Mouse (Mus musculus): ENCODE measurements around the gene Dock3.

The Dock3 gene

GRCm38 (mm10) chr9:107231539-107232139 lies at the start of gene Dock3:
Gene Dock3, minus strand, starts transcription at chr9:107231909.
- no peak for DNase-seq (ENCODE audit: low read depth, low spot score)

GRCm38 (mm10) chr9:107280322-107281027 lies 48.8 kb upstream of the Dock3 start:
- DNase-seq (ENCODE audit: low read depth, low spot score) = no peak

GRCm38 (mm10) chr9:107279378-107280321 lies 47.9 kb upstream of the Dock3 start:
- no peak for DNase-seq (ENCODE audit: low read depth, low spot score)

- DNase-seq (ENCODE audit: low read depth, low spot score) = no peak
These were observed 47.0 kb upstream of the Dock3 start for GRCm38 (mm10) chr9:107278527-107279377.

- no peak for DNase-seq (ENCODE audit: low read depth, low spot score)
These were observed 46.4 kb upstream of the Dock3 start for GRCm38 (mm10) chr9:107278126-107278525.

- DNase-seq (ENCODE audit: low read depth, low spot score) = no peak
These were observed 45.9 kb upstream of the Dock3 start for GRCm38 (mm10) chr9:107277603-107278002.

GRCm38 (mm10) chr9:107275710-107276109 lies 44.0 kb upstream of the Dock3 start:
- DNase-seq (ENCODE audit: low read depth, low spot score) = no peak

GRCm38 (mm10) chr9:107274751-107275150 lies 43.0 kb upstream of the Dock3 start:
- DNase-seq (ENCODE audit: low read depth, low spot score) = no peak

- no peak for DNase-seq (ENCODE audit: low read depth, low spot score)
These were observed 41.5 kb upstream of the Dock3 start for GRCm38 (mm10) chr9:107273184-107273583.

- no peak for DNase-seq (ENCODE audit: low read depth, low spot score)
These were observed 40.6 kb upstream of the Dock3 start for GRCm38 (mm10) chr9:107272284-107272683.

- DNase-seq (ENCODE audit: low read depth, low spot score) = no peak
These were observed 39.6 kb upstream of the Dock3 start for GRCm38 (mm10) chr9:107271177-107271938.

- no peak for DNase-seq (ENCODE audit: low read depth, low spot score)
These were observed 38.1 kb upstream of the Dock3 start for GRCm38 (mm10) chr9:107269772-107270171.

- no peak for DNase-seq (ENCODE audit: low read depth, low spot score)
These were observed 36.2 kb upstream of the Dock3 start for GRCm38 (mm10) chr9:107267721-107268402.

GRCm38 (mm10) chr9:107267028-107267427 lies 35.3 kb upstream of the Dock3 start:
- no peak for DNase-seq (ENCODE audit: low read depth, low spot score)

- no peak for DNase-seq (ENCODE audit: low read depth, low spot score)
These were observed 33.0 kb upstream of the Dock3 start for GRCm38 (mm10) chr9:107264731-107265130.

- DNase-seq (ENCODE audit: low read depth, low spot score) = no peak
These were observed 32.2 kb upstream of the Dock3 start for GRCm38 (mm10) chr9:107263912-107264311.

GRCm38 (mm10) chr9:107262375-107262774 lies 30.7 kb upstream of the Dock3 start:
- no peak for DNase-seq (ENCODE audit: low read depth, low spot score)

GRCm38 (mm10) chr9:107261792-107262191 lies 30.1 kb upstream of the Dock3 start:
- no peak for DNase-seq (ENCODE audit: low read depth, low spot score)

- no peak for DNase-seq (ENCODE audit: low read depth, low spot score)
These were observed 29.1 kb upstream of the Dock3 start for GRCm38 (mm10) chr9:107260836-107261235.

GRCm38 (mm10) chr9:107260429-107260828 lies 28.7 kb upstream of the Dock3 start:
- DNase-seq (ENCODE audit: low read depth, low spot score) = no peak

All from c-Kit-negative CD71-positive TER-119-positive erythroid progenitor cells, embryonic 14.5 days (primary cell).